Mouse (Mus musculus) hindbrain, embryonic 12.5 days (tissue): ENCODE measurements around the gene Rapgef5. TPM values are rescaled to one million over a fixed set of nuclear protein-coding genes. Genes with fewer than 3 reads are reported as not detected.

ENCODE experiments used
- ATAC-seq: fragments of 200-750 bp; cut with Nextera tagmentation; 2 replicates; pipeline ENCODE4 v1.8.0; 2017; ENCODE audit warnings: moderate TSS enrichment; ENCODE audit not compliant: low FRiP score
- H3K27ac ChIP-seq: fragments of 300-500 bp; sonication (generic); 2 replicates; pipeline ENCODE4 v1.5.1; 2016; ENCODE audit warnings: mild to moderate bottlenecking
- H3K27me3 ChIP-seq: fragments of 300-500 bp; sonication (generic); 2 replicates; pipeline ENCODE4 v1.6.1; 2016; ENCODE audit warnings: mild to moderate bottlenecking
- H3K36me3 ChIP-seq: fragments of 300-500 bp; sonication (generic); 2 replicates; pipeline ENCODE4 v1.6.1; 2016; ENCODE audit warnings: mild to moderate bottlenecking
- H3K4me1 ChIP-seq: fragments of 300-500 bp; sonication (generic); 2 replicates; pipeline ENCODE4 v1.6.1; 2016
- H3K4me2 ChIP-seq: fragments of 300-500 bp; sonication (generic); replicated peaks from 2 replicates; pipeline ENCODE4 v1.6.1; 2016; ENCODE audit warnings: mild to moderate bottlenecking
- H3K4me3 ChIP-seq: fragments of 300-500 bp; sonication (generic); 2 replicates; pipeline ENCODE4 v1.5.1; 2016; ENCODE audit warnings: mild to moderate bottlenecking
- H3K9ac ChIP-seq: fragments of 300-500 bp; sonication (generic); 2 replicates; pipeline ENCODE4 v1.6.1; 2016; ENCODE audit warnings: mild to moderate bottlenecking, moderate library complexity
- H3K9me3 ChIP-seq: fragments of 300-500 bp; sonication (generic); replicated peaks from 2 replicates; pipeline ENCODE4 v1.6.1; 2016; ENCODE audit warnings: mild to moderate bottlenecking
- WGBS: fragments of 180-500 bp; shearing (Covaris S2); methylation state at CpG from one replicate; pipeline ENCODE4 v1.1.7; 2016; 5-methylcytosine and 5-hydroxymethylcytosine counted together
- polyA plus RNA-seq: library from polyadenylated mRNA; unstranded; fragments of >200 nt; fragmentation: Nextera tagmentation; extraction: Ambion mirVana; gene quantifications from 2 replicates; pipeline ENCODE4 v1.2.1, GENCODE M21; 2016

Gene Rapgef5
- polyA plus RNA-seq, 1 experiment from 2014 or later: 41.1 TPM

- no peak overlapping the region for H3K27ac ChIP-seq
- H3K4me3 ChIP-seq: no peak overlapping the region
- H3K9me3 ChIP-seq: no peaks in the 10 kb centered on the region
- H3K4me1 ChIP-seq: no peaks in the 10 kb centered on the region
- H3K36me3 ChIP-seq: no peaks in the 10 kb centered on the region
- 88% methylated on average over 2 of the region's 2 CpGs for WGBS
- no peak overlapping the region for H3K9ac ChIP-seq
- ATAC-seq: no peak
- no peaks in the 10 kb centered on the region for H3K27me3 ChIP-seq
- H3K4me2 ChIP-seq: no peak overlapping the region
These were observed 11.1 kb upstream of the Rapgef5 start for GRCm38 (mm10) chr12:117505163-117505562.

DNA sequence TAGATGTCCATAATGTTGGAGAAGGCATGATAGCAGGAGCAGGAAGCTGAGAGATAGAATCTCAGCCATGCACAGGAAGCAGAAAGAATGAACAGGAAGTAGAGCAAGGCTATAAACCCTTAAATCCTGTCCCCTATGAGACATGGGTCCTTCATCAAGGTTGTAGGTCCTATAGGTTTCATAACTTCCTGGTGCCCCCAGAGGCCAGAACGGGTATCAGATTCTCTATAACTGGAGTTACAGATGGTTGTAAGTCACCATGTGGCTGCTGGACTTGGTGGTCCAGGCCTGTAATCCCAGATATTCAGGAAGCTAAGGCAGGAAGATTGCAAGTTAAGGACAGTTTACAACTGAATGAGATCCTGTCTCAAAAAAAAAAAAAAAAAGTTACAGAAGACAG lies 8.5 kb upstream of the Rapgef5 start:
- H3K4me2 ChIP-seq: no peak overlapping the region
- 50% methylated on average over 1 of the region's 1 CpGs for WGBS
- ATAC-seq: no peak
- no peak overlapping the region for H3K27ac ChIP-seq
- H3K9me3 ChIP-seq: no peaks in the 10 kb centered on the region
- H3K9ac ChIP-seq: no peak overlapping the region
- no peak overlapping the region for H3K4me3 ChIP-seq
- no peaks in the 10 kb centered on the region for H3K36me3 ChIP-seq
- H3K27me3 ChIP-seq: no peaks in the 10 kb centered on the region
- no peaks in the 10 kb centered on the region for H3K4me1 ChIP-seq

- 63% methylated on average over 2 of the region's 2 CpGs for WGBS
- H3K27ac ChIP-seq: no peak overlapping the region
- H3K4me2 ChIP-seq: no peak overlapping the region
- peaks cover 6% of the 10 kb centered on the region for H3K4me1 ChIP-seq
- H3K27me3 ChIP-seq: no peaks in the 10 kb centered on the region
- no peaks in the 10 kb centered on the region for H3K36me3 ChIP-seq
- H3K9me3 ChIP-seq: no peaks in the 10 kb centered on the region
- no peak overlapping the region for H3K9ac ChIP-seq
- H3K4me3 ChIP-seq: no peak overlapping the region
- ATAC-seq: no peak
These were observed 6.4 kb upstream of the Rapgef5 start for GRCm38 (mm10) chr12:117509919-117510318.

DNA sequence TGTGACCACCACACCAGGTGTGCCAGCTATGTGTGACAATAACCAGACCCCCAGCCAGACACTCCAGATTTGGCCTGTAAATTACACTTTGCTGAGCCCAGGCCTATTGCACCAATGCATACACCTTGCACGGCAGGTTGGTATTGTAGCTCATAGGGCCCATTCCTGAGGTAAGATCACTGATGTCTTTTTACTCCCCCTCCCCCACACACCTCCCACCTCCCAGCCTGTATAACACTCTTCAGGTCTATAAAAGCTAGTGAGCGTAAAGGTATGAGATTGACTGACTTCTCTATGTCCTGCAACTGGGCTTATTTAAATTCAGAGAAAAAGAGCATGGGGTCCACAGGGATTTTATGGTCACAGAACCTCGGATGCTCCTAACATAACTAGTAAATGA lies 3.8 kb upstream of the Rapgef5 start:
- no peak for ATAC-seq
- Histone ChIP-seq H3K9me3 (no peaks in the 10 kb centered on the region), H3K9ac (no peak overlapping the region), H3K4me3 (no peak overlapping the region), H3K4me1 (peaks cover 6% of the 10 kb centered on the region), H3K27me3 (no peaks in the 10 kb centered on the region), H3K4me2 (no peak overlapping the region), H3K27ac (no peak overlapping the region), H3K36me3 (no peaks in the 10 kb centered on the region)
- WGBS: 80% methylated on average over 3 of the region's 3 CpGs

- H3K27ac ChIP-seq: no peak overlapping the region
- no peak overlapping the region for H3K4me2 ChIP-seq
- no peak overlapping the region for H3K4me3 ChIP-seq
- no peaks in the 10 kb centered on the region for H3K9me3 ChIP-seq
- no peak overlapping the region for H3K9ac ChIP-seq
- 71% methylated on average over 11 of the region's 11 CpGs for WGBS
- peaks cover 6% of the 10 kb centered on the region for H3K4me1 ChIP-seq
- H3K27me3 ChIP-seq: no peaks in the 10 kb centered on the region
- no peak for ATAC-seq
- H3K36me3 ChIP-seq: no peaks in the 10 kb centered on the region
These were observed 2.9 kb upstream of the Rapgef5 start for GRCm38 (mm10) chr12:117513150-117513932.

- 73% methylated on average over 14 of the region's 14 CpGs for WGBS
- no peak overlapping the region for H3K27ac ChIP-seq
- H3K4me3 ChIP-seq: no peak overlapping the region
- H3K9me3 ChIP-seq: no peaks in the 10 kb centered on the region
- H3K4me2 ChIP-seq: no peak overlapping the region
- ATAC-seq: no peak
- H3K27me3 ChIP-seq: no peaks in the 10 kb centered on the region
- H3K36me3 ChIP-seq: no peaks in the 10 kb centered on the region
- peaks cover 6% of the 10 kb centered on the region for H3K4me1 ChIP-seq
- no peak overlapping the region for H3K9ac ChIP-seq
These were observed 1.1 kb downstream of the Rapgef5 start for GRCm38 (mm10) chr12:117517275-117517936.

- no peaks in the 10 kb centered on the region for H3K9me3 ChIP-seq
- WGBS: 74% methylated on average over 9 of the region's 9 CpGs
- H3K36me3 ChIP-seq: no peaks in the 10 kb centered on the region
- no peak overlapping the region for H3K4me2 ChIP-seq
- no peak overlapping the region for H3K27ac ChIP-seq
- no peak overlapping the region for H3K4me3 ChIP-seq
- peaks cover 7% of the 10 kb centered on the region; the same call in 1 of the 2 replicates for H3K4me1 ChIP-seq
- no peak overlapping the region for H3K9ac ChIP-seq
- no peak for ATAC-seq
- H3K27me3 ChIP-seq: no peaks in the 10 kb centered on the region
These were observed 8.2 kb downstream of the Rapgef5 start for GRCm38 (mm10) chr12:117524311-117525013.

DNA sequence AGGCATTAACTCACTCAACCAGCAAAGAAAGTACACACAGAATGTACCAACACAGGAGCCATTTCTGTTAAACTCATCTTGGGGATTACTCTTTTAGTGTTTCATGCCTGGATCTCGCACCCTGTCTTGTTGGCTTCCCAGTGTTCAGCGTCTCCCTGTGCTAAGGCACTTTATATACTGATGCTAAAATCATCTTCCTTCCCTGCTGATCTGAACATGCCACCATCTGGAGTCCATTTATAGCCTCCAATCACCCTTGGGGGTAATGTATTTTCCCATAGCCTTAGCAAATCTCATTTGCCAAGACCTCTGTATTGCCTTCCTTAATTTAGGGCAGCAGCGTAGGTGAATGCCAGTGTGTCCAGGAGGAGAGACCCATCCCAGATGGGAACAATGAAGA lies 11.6 kb downstream of the Rapgef5 start:
- H3K4me1 ChIP-seq: peaks cover 7% of the 10 kb centered on the region; the same call in 1 of the 2 replicates
- no peak overlapping the region for H3K4me2 ChIP-seq
- no peak for ATAC-seq
- no peaks in the 10 kb centered on the region for H3K9me3 ChIP-seq
- no peaks in the 10 kb centered on the region for H3K36me3 ChIP-seq
- peaks cover 15% of the 10 kb centered on the region for H3K27me3 ChIP-seq
- WGBS: 70% methylated on average over 3 of the region's 3 CpGs
- H3K9ac ChIP-seq: no peak overlapping the region
- no peak overlapping the region for H3K27ac ChIP-seq
- H3K4me3 ChIP-seq: no peak overlapping the region

GRCm38 (mm10) chr12:117528509-117529145 lies 12.3 kb downstream of the Rapgef5 start:
- H3K9ac ChIP-seq: no peak overlapping the region
- no peak for ATAC-seq
- H3K4me3 ChIP-seq: no peak overlapping the region
- H3K36me3 ChIP-seq: no peaks in the 10 kb centered on the region
- WGBS: 76% methylated on average over 4 of the region's 4 CpGs
- peaks cover 7% of the 10 kb centered on the region; the same call in 1 of the 2 replicates for H3K4me1 ChIP-seq
- peaks cover 22% of the 10 kb centered on the region for H3K27me3 ChIP-seq
- H3K27ac ChIP-seq: no peak overlapping the region
- no peaks in the 10 kb centered on the region for H3K9me3 ChIP-seq
- no peak overlapping the region for H3K4me2 ChIP-seq

DNA sequence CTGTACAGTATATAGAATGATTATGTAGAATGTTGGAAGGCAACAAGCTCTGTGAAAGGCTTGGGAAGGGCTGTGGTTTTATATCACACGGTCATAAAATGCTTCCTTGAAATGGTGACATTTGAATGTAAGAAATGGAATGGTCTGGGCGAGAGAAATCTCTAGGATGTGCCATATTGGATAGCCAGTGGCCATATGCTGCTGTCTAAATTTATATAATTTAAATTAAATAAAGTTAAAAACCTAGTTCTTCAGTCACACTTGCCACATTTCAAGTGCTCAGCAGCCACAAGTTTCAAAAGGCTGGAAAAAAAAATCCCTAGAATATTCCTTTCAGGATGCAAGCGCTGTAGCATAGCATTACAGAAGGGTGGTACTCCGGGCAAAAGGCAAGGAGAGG lies 14.8 kb downstream of the Rapgef5 start:
- no peak overlapping the region for H3K27ac ChIP-seq
- H3K36me3 ChIP-seq: no peaks in the 10 kb centered on the region
- no peak for ATAC-seq
- peaks cover 42% of the 10 kb centered on the region for H3K27me3 ChIP-seq
- WGBS: 91% methylated on average over 4 of the region's 4 CpGs
- H3K4me3 ChIP-seq: no peak overlapping the region
- H3K4me1 ChIP-seq: peaks cover 13% of the 10 kb centered on the region
- H3K4me2 ChIP-seq: no peak overlapping the region
- no peak overlapping the region for H3K9ac ChIP-seq
- no peaks in the 10 kb centered on the region for H3K9me3 ChIP-seq

DNA sequence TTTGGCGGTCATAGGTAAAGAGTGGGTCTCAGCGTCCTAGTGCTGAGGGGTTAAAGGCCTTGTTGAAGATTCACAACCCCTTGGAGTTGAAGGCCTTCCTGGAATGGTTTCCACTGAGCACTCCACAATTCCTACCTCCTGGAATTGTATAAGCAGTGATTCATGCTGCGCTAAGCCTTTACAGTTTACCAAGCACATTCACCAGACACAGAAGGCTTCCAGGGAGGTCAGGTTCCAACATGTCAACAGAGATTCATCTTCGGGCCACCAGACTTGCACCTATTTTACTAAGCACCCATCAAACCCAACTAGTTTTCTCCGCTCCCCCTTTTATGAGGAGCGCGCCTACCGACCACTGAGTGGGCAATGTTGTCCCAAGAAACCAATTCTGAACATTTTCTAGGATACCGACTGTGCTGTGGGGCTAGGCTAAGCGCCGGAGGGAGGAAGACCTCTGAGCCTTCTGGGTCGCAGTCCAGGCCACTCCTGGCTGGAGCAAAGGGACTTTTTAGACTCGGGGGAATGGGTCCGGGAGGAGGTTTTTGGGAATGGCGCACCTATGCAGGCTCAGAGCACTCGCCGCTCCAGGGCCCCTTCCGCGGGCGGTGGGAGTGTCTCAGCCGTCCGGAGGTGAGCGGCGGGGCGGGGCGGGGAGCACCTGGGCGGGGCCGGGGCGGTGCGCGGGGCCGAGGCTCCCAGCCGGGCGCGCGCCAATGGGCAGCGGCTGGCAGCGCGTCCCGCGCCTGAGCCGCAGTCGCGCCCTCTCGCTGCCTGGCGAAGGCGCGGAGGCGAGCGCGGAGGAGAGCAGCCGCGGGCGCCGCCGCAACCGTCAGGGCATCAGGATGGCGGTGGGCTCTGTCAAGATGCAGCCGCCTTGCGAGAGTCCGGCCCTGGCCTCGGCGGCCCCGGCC lies 17.2 kb downstream of the Rapgef5 start:
- H3K9ac ChIP-seq: peak overlapping the region; percentile 74
- peak overlapping the region; percentile 59 for H3K4me3 ChIP-seq
- H3K9me3 ChIP-seq: no peaks in the 10 kb centered on the region
- WGBS: 4% methylated on average over 45 of the region's 64 CpGs
- H3K27ac ChIP-seq: 0 out of 2 replicates have a peak overlapping the region, but pooled peaks have one; percentile 45
- H3K4me2 ChIP-seq: peak overlapping the region; percentile 97
- H3K4me1 ChIP-seq: peaks cover 9% of the 10 kb centered on the region
- ATAC-seq: peak; percentile 82
- H3K36me3 ChIP-seq: no peaks in the 10 kb centered on the region
- H3K27me3 ChIP-seq: peaks cover 42% of the 10 kb centered on the region
